Mouse (Mus musculus): Measurements from ENCODE around the gene Serpinf2. TPM values are rescaled to one million over a fixed set of nuclear protein-coding genes. Genes with fewer than 3 reads are reported as not detected.

Gene Serpinf2
- polyA plus RNA-seq (2014; fragmentation: Nextera tagmentation; extraction: Ambion mirVana) = not detected in 2 replicates

DNA sequence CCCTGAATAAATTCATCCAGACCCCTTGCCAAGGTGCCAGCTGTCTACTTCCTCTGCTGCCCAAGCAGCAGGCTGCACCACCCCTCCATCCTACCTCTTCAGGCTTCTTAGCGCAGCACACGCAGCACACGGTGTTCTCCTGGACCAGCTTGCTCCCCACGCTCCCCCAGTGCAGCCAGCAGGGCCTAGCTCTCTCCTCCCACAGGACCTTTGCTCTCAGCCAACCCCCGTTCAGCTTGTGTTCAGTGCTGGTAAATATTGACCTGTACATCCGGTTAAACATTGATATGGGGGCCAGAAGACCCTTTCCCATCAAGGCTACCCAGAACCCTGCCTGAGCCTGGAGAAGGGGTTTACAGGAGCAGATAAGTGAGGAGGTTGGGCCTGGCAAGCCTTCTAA is at the start of gene Serpinf2:
Gene Serpinf2 (minus strand): TSS at position 229 of the 400 bp plus-strand sequence.
- Histone ChIP-seq H3K9ac (ENCODE audit: low read length) (no peak within 1 kb of the TSS), H3K4me3 (ENCODE audit: low read depth, low read length) (no peak within 1 kb of the TSS), H3K9me3 (ENCODE audit: control insufficient read depth, low read length) (no peaks in the 10 kb centered on the region), H3K4me1 (ENCODE audit: control insufficient read depth, insufficient read depth, low read length) (no peaks in the 10 kb centered on the region), H3K27me3 (ENCODE audit: control insufficient read depth, insufficient read depth, low read length) (no peaks in the 10 kb centered on the region), H3K4me2 (no peak within 1 kb of the TSS), H3K36me3 (ENCODE audit: control insufficient read depth, insufficient read depth, low read length) (no peaks in the 10 kb centered on the region), H3K27ac (ENCODE audit: low read depth, low read length) (no peak within 1 kb of the TSS)
- DNase-seq (ENCODE audit: low spot score, missing footprints) (peak; percentile 10), ATAC-seq (ENCODE audit: low FRiP score) (no peak)
- WGBS = 89% methylated on average over 6 of the region's 6 CpGs

- peak overlapping the region; percentile 91 for H3K4me3 ChIP-seq (ENCODE audit: low read depth, low read length)
- peaks cover 8% of the 10 kb centered on the region for H3K4me1 ChIP-seq (ENCODE audit: control insufficient read depth, insufficient read depth, low read length)
- peaks cover 28% of the 10 kb centered on the region for H3K36me3 ChIP-seq (ENCODE audit: control insufficient read depth, insufficient read depth, low read length)
- peak overlapping the region; percentile 96 for H3K9ac ChIP-seq (ENCODE audit: low read length)
- H3K4me2 ChIP-seq = peak overlapping the region; percentile 78
- no peak overlapping the region for H3K27ac ChIP-seq (ENCODE audit: low read depth, low read length)
- 53% methylated on average over 6 of the region's 6 CpGs for WGBS
- DNase-seq (ENCODE audit: low spot score, missing footprints) = no peak
- H3K9me3 ChIP-seq (ENCODE audit: control insufficient read depth, low read length) = no peaks in the 10 kb centered on the region
- H3K27me3 ChIP-seq (ENCODE audit: control insufficient read depth, insufficient read depth, low read length) = no peaks in the 10 kb centered on the region
- no peak for ATAC-seq (ENCODE audit: low FRiP score)
Observed at GRCm38 (mm10) chr11:75487496-75487895, 48.1 kb upstream of the Serpinf2 start.

- DNase-seq (ENCODE audit: low spot score, missing footprints) (peak; percentile 99), ATAC-seq (ENCODE audit: low FRiP score) (peak; percentile 100)
- Histone ChIP-seq H3K36me3 (ENCODE audit: control insufficient read depth, insufficient read depth, low read length) (peaks cover 21% of the 10 kb centered on the region), H3K4me2 (peak within 1 kb of the TSS; percentile 78), H3K9me3 (ENCODE audit: control insufficient read depth, low read length) (no peaks in the 10 kb centered on the region), H3K27ac (ENCODE audit: low read depth, low read length) (peak within 1 kb of the TSS; percentile 33; the same call in 1 of the 2 replicates), H3K4me1 (ENCODE audit: control insufficient read depth, insufficient read depth, low read length) (peaks cover 8% of the 10 kb centered on the region), H3K9ac (ENCODE audit: low read length) (peak within 1 kb of the TSS; percentile 96), H3K4me3 (ENCODE audit: low read depth, low read length) (peak within 1 kb of the TSS; percentile 91), H3K27me3 (ENCODE audit: control insufficient read depth, insufficient read depth, low read length) (no peaks in the 10 kb centered on the region)
- WGBS = under 1% methylated on average over 52 of the region's 52 CpGs
Observed at GRCm38 (mm10) chr11:75486601-75487285, 47.4 kb upstream of the Serpinf2 start, which contains the start of gene Prpf8. Gene Prpf8 (plus strand): TSS chr11:75486816.

GRCm38 (mm10) chr11:75486192-75486591 is 46.8 kb upstream of the Serpinf2 start:
- Histone ChIP-seq H3K4me3 (ENCODE audit: low read depth, low read length) (no peak overlapping the region), H3K27ac (ENCODE audit: low read depth, low read length) (no peak overlapping the region), H3K9ac (ENCODE audit: low read length) (no peak overlapping the region), H3K36me3 (ENCODE audit: control insufficient read depth, insufficient read depth, low read length) (peaks cover 16% of the 10 kb centered on the region), H3K4me1 (ENCODE audit: control insufficient read depth, insufficient read depth, low read length) (peaks cover 8% of the 10 kb centered on the region), H3K9me3 (ENCODE audit: control insufficient read depth, low read length) (no peaks in the 10 kb centered on the region), H3K27me3 (ENCODE audit: control insufficient read depth, insufficient read depth, low read length) (no peaks in the 10 kb centered on the region), H3K4me2 (peak overlapping the region; percentile 28; the same call in 1 of the 2 replicates)
- 14% methylated on average over 3 of the region's 3 CpGs for WGBS
- DNase-seq (ENCODE audit: low spot score, missing footprints) (no peak), ATAC-seq (ENCODE audit: low FRiP score) (peak; percentile 60)

DNA sequence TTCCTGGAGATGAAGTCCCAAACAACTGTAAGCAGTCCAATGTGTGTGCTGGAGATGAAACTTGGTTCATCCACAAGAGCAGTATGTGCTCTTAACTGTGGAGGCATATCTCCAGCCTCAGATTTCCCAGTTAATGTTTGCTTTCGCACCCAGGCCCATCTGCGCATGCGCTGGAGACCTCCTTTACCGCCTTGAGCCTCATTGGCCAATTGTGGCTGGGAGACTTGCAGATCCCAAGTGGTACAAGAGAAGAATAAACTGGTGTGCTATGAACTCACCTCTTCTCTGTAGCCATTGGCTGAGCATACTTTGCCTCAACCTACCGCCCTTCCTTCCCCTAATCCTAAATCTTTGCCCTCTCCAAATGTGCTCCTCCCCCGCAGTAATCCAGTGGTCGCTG is 34.0 kb upstream of the Serpinf2 start:
- no peak overlapping the region for H3K4me3 ChIP-seq (ENCODE audit: low read depth, low read length)
- H3K9me3 ChIP-seq (ENCODE audit: control insufficient read depth, low read length) = no peaks in the 10 kb centered on the region
- WGBS = 55% methylated on average over 7 of the region's 7 CpGs
- no peaks in the 10 kb centered on the region for H3K4me1 ChIP-seq (ENCODE audit: control insufficient read depth, insufficient read depth, low read length)
- H3K4me2 ChIP-seq = no peak overlapping the region
- no peak overlapping the region for H3K9ac ChIP-seq (ENCODE audit: low read length)
- ATAC-seq (ENCODE audit: low FRiP score) (no peak), DNase-seq (ENCODE audit: low spot score, missing footprints) (no peak)
- H3K27me3 ChIP-seq (ENCODE audit: control insufficient read depth, insufficient read depth, low read length) = no peaks in the 10 kb centered on the region
- no peak overlapping the region for H3K27ac ChIP-seq (ENCODE audit: low read depth, low read length)
- H3K36me3 ChIP-seq (ENCODE audit: control insufficient read depth, insufficient read depth, low read length) = no peaks in the 10 kb centered on the region

DNA sequence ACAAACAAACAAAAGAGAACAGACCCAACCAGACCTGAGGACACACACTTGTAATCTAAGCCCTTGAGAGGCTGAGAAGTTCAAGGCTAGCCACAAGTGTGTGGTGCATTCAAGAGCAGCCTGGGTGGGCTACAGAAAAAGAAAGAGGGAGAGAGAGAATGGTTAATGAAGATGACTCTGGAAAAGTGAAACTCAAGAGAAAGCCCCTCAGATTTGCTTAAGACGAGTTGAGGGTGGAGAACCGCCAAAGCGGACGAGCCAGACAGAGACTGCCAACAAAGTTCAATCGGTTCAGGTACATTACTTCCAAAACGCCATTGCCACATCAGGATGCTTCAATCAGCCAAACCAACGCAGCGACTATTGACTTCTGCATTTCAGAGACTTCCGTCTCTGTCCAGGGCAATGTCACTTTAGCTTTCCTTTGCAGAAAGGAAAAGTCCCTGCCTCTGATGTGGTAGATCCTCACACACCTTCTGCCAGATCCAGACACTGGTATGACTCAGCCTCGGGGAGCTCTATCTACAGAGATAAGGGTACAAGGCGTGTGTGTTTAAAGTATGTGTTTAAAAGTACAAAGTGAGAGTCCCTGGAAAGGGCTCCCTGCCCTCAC is 33.2 kb upstream of the Serpinf2 start:
- ATAC-seq (ENCODE audit: low FRiP score) (no peak), DNase-seq (ENCODE audit: low spot score, missing footprints) (peak; percentile 72)
- no peak overlapping the region for H3K9ac ChIP-seq (ENCODE audit: low read length)
- no peaks in the 10 kb centered on the region for H3K9me3 ChIP-seq (ENCODE audit: control insufficient read depth, low read length)
- no peak overlapping the region for H3K4me3 ChIP-seq (ENCODE audit: low read depth, low read length)
- no peaks in the 10 kb centered on the region for H3K27me3 ChIP-seq (ENCODE audit: control insufficient read depth, insufficient read depth, low read length)
- no peaks in the 10 kb centered on the region for H3K36me3 ChIP-seq (ENCODE audit: control insufficient read depth, insufficient read depth, low read length)
- H3K4me1 ChIP-seq (ENCODE audit: control insufficient read depth, insufficient read depth, low read length) = no peaks in the 10 kb centered on the region
- 88% methylated on average over 11 of the region's 11 CpGs for WGBS
- no peak overlapping the region for H3K4me2 ChIP-seq
- H3K27ac ChIP-seq (ENCODE audit: low read depth, low read length) = no peak overlapping the region

DNA sequence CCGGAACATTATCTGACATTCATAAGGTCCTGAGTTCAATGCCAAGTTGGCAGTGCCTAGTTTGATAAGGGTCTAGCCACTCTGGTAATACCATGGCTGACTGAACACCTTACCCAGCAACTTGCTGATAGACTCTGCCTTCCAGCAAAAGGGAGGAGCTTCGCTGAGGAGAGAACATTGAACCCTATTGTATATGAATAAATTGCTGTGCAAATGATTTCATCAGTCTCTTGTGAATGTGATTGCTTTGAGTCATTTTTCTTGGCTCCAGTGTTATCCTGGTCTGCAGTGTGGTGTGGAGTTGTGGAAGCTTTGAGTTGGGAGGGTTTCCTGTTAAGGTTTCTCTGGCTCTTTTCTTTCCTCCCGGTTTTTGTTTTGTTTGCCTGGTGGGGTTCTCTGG is 31.3 kb upstream of the Serpinf2 start:
- DNase-seq (ENCODE audit: low spot score, missing footprints) (no peak), ATAC-seq (ENCODE audit: low FRiP score) (no peak)
- no peaks in the 10 kb centered on the region for H3K9me3 ChIP-seq (ENCODE audit: control insufficient read depth, low read length)
- H3K9ac ChIP-seq (ENCODE audit: low read length) = no peak overlapping the region
- H3K36me3 ChIP-seq (ENCODE audit: control insufficient read depth, insufficient read depth, low read length) = no peaks in the 10 kb centered on the region
- H3K4me2 ChIP-seq = no peak overlapping the region
- H3K4me1 ChIP-seq (ENCODE audit: control insufficient read depth, insufficient read depth, low read length) = no peaks in the 10 kb centered on the region
- 84% methylated on average over 3 of the region's 3 CpGs for WGBS
- H3K27me3 ChIP-seq (ENCODE audit: control insufficient read depth, insufficient read depth, low read length) = no peaks in the 10 kb centered on the region
- H3K27ac ChIP-seq (ENCODE audit: low read depth, low read length) = no peak overlapping the region
- no peak overlapping the region for H3K4me3 ChIP-seq (ENCODE audit: low read depth, low read length)

DNA sequence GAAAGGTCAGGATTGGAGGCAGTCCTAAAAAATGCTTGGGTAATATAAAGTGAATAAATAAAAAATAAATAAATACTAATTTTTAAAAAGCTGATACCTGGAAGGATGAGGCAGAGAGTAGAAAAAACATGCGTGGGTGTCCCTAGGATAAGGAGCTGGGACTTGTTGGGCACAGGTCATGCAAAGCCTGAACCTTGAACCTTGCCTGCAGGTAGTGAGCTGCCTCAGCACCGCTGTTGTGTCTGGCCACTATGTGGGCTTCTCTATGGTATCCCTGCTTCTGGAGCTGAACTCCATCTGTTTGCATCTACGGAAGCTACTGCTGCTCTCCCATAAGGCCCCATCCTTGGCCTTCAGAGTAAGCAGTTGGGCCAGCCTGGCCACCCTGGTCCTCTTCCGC is 29.9 kb upstream of the Serpinf2 start:
- WGBS = 89% methylated on average over 4 of the region's 4 CpGs
- Histone ChIP-seq H3K36me3 (ENCODE audit: control insufficient read depth, insufficient read depth, low read length) (no peaks in the 10 kb centered on the region), H3K27ac (ENCODE audit: low read depth, low read length) (no peak overlapping the region), H3K4me1 (ENCODE audit: control insufficient read depth, insufficient read depth, low read length) (no peaks in the 10 kb centered on the region), H3K27me3 (ENCODE audit: control insufficient read depth, insufficient read depth, low read length) (no peaks in the 10 kb centered on the region), H3K4me2 (no peak overlapping the region), H3K9me3 (ENCODE audit: control insufficient read depth, low read length) (no peaks in the 10 kb centered on the region), H3K4me3 (ENCODE audit: low read depth, low read length) (no peak overlapping the region), H3K9ac (ENCODE audit: low read length) (no peak overlapping the region)
- no peak for DNase-seq (ENCODE audit: low spot score, missing footprints)
- no peak for ATAC-seq (ENCODE audit: low FRiP score)

- Histone ChIP-seq H3K9me3 (ENCODE audit: control insufficient read depth, low read length) (no peaks in the 10 kb centered on the region), H3K9ac (ENCODE audit: low read length) (peak overlapping the region; percentile 62), H3K4me1 (ENCODE audit: control insufficient read depth, insufficient read depth, low read length) (no peaks in the 10 kb centered on the region), H3K27ac (ENCODE audit: low read depth, low read length) (no peak overlapping the region), H3K36me3 (ENCODE audit: control insufficient read depth, insufficient read depth, low read length) (no peaks in the 10 kb centered on the region), H3K4me2 (peak overlapping the region; percentile 52), H3K4me3 (ENCODE audit: low read depth, low read length) (peak overlapping the region; percentile 33; the same call in 1 of the 2 replicates), H3K27me3 (ENCODE audit: control insufficient read depth, insufficient read depth, low read length) (no peaks in the 10 kb centered on the region)
- DNase-seq (ENCODE audit: low spot score, missing footprints) (no peak), ATAC-seq (ENCODE audit: low FRiP score) (no peak)
- WGBS = 65% methylated on average over 7 of the region's 7 CpGs
Observed at GRCm38 (mm10) chr11:75468410-75468809, 29.0 kb upstream of the Serpinf2 start.
